Mouse (Mus musculus) neural tube, embryonic 11.5 days (tissue): ENCODE measurements around the gene Ndufab1. TPM values are rescaled to one million over a fixed set of nuclear protein-coding genes. Genes with fewer than 3 reads are reported as not detected.

Experiments used
- ATAC-seq: fragments of 200-750 bp; cut with Nextera tagmentation; 2 replicates; pipeline ENCODE4 v1.8.0; 2017; ENCODE audit warnings: moderate number of reproducible peaks, mild to moderate bottlenecking, moderate TSS enrichment, moderate library complexity; ENCODE audit not compliant: insufficient read depth, low FRiP score, low TSS enrichment
- DNase-seq: peaks from one replicate; pipeline ENCODE4 v3.0.0-alpha.2; 2015; ENCODE audit warnings: low spot score
- H3K27ac ChIP-seq: fragments of 300-500 bp; sonication (generic); 2 replicates; pipeline ENCODE4 v1.5.1; 2014; ENCODE audit warnings: low read depth, mild to moderate bottlenecking, low read length
- H3K27me3 ChIP-seq: fragments of 300-500 bp; sonication (generic); 2 replicates; pipeline ENCODE4 v1.6.1; 2014; ENCODE audit warnings: mild to moderate bottlenecking, low read length, mixed read lengths; ENCODE audit not compliant: control insufficient read depth, insufficient read depth
- H3K36me3 ChIP-seq: fragments of 300-500 bp; sonication (generic); 2 replicates; pipeline ENCODE4 v1.6.1; 2014; ENCODE audit warnings: mild to moderate bottlenecking, low read length, moderate library complexity, mixed read lengths; ENCODE audit not compliant: control insufficient read depth, insufficient read depth
- H3K4me1 ChIP-seq: fragments of 300-500 bp; sonication (generic); 2 replicates; pipeline ENCODE4 v1.6.1; 2014; ENCODE audit warnings: low read length, mixed read lengths; ENCODE audit not compliant: control insufficient read depth, insufficient read depth
- H3K4me2 ChIP-seq: fragments of 300-500 bp; sonication (generic); 2 replicates; pipeline ENCODE4 v1.6.1; 2014; ENCODE audit warnings: low read depth, mild to moderate bottlenecking, moderate library complexity
- H3K4me3 ChIP-seq: fragments of 300-500 bp; sonication (generic); 2 replicates; pipeline ENCODE4 v1.5.1; 2014; ENCODE audit warnings: low read depth, low read length
- H3K9ac ChIP-seq: fragments of 300-500 bp; sonication (generic); 2 replicates; pipeline ENCODE4 v1.6.1; 2014; ENCODE audit warnings: mild to moderate bottlenecking, low read length
- H3K9me3 ChIP-seq: fragments of 300-500 bp; sonication (generic); 2 replicates; pipeline ENCODE4 v1.6.1; 2016; ENCODE audit warnings: low read length; ENCODE audit not compliant: control insufficient read depth
- WGBS: fragments of 180-500 bp; shearing (Covaris S2); extraction: QIAGEN DNeasy Blood & Tissue Kit; methylation state at CpG from one replicate; pipeline ENCODE4 v1.1.7; 2014; 5-methylcytosine and 5-hydroxymethylcytosine counted together
- polyA plus RNA-seq: library from polyadenylated mRNA; unstranded; fragments of >200 nt; fragmentation: Nextera tagmentation; extraction: Ambion mirVana; gene quantifications from 2 replicates; pipeline ENCODE4 v1.2.1, GENCODE M21; 2014

Ndufab1 gene
- polyA plus RNA-seq, 1 experiment from 2014 or later: 695 TPM

- Histone ChIP-seq H3K9ac (no peak overlapping the region), H3K36me3 (no peaks in the 10 kb centered on the region), H3K27me3 (no peaks in the 10 kb centered on the region), H3K4me3 (no peak overlapping the region; the same call in 1 of the 2 replicates), H3K4me1 (peaks cover 13% of the 10 kb centered on the region), H3K9me3 (no peaks in the 10 kb centered on the region), H3K4me2 (peak overlapping the region; percentile 82), H3K27ac (no peak overlapping the region)
- ATAC-seq (no peak), DNase-seq (no peak)
- WGBS: 76% methylated on average over 1 of the region's 1 CpGs
Measured at GRCm38 (mm10) chr7:122065656-122066055, 36.0 kb downstream of the Ndufab1 start.

GRCm38 (mm10) chr7:122056633-122057032 is 45.1 kb downstream of the Ndufab1 start:
- DNase-seq (no peak), ATAC-seq (no peak)
- no peak overlapping the region for H3K27ac ChIP-seq
- no peak overlapping the region for H3K9ac ChIP-seq
- no peaks in the 10 kb centered on the region for H3K9me3 ChIP-seq
- no peak overlapping the region for H3K4me2 ChIP-seq
- no peaks in the 10 kb centered on the region for H3K4me1 ChIP-seq
- no peaks in the 10 kb centered on the region for H3K27me3 ChIP-seq
- 91% methylated on average over 5 of the region's 5 CpGs for WGBS
- peaks cover 6% of the 10 kb centered on the region for H3K36me3 ChIP-seq
- H3K4me3 ChIP-seq: no peak overlapping the region

GRCm38 (mm10) chr7:122050834-122051233 is 50.9 kb downstream of the Ndufab1 start:
- no peaks in the 10 kb centered on the region for H3K27me3 ChIP-seq
- no peak overlapping the region for H3K4me2 ChIP-seq
- no peaks in the 10 kb centered on the region for H3K4me1 ChIP-seq
- H3K9me3 ChIP-seq: no peaks in the 10 kb centered on the region
- H3K36me3 ChIP-seq: no peaks in the 10 kb centered on the region; the same call in 1 of the 2 replicates
- 83% methylated on average over 1 of the region's 1 CpGs for WGBS
- DNase-seq (no peak), ATAC-seq (no peak)
- no peak overlapping the region for H3K27ac ChIP-seq
- no peak overlapping the region for H3K9ac ChIP-seq
- no peak overlapping the region for H3K4me3 ChIP-seq

- Histone ChIP-seq H3K4me1 (no peaks in the 10 kb centered on the region), H3K4me2 (no peak overlapping the region), H3K27me3 (no peaks in the 10 kb centered on the region), H3K4me3 (no peak overlapping the region), H3K9ac (no peak overlapping the region), H3K36me3 (no peaks in the 10 kb centered on the region; the same call in 1 of the 2 replicates), H3K9me3 (no peaks in the 10 kb centered on the region), H3K27ac (no peak overlapping the region)
- ATAC-seq (no peak), DNase-seq (no peak)
- 95% methylated on average over 9 of the region's 9 CpGs for WGBS
Measured at GRCm38 (mm10) chr7:122048191-122048590, 53.5 kb downstream of the Ndufab1 start.

- ATAC-seq: no peak
- Histone ChIP-seq H3K4me2 (no peak overlapping the region), H3K4me3 (no peak overlapping the region), H3K27ac (no peak overlapping the region), H3K27me3 (no peaks in the 10 kb centered on the region), H3K9ac (no peak overlapping the region), H3K4me1 (no peaks in the 10 kb centered on the region), H3K9me3 (no peaks in the 10 kb centered on the region), H3K36me3 (no peaks in the 10 kb centered on the region; the same call in 1 of the 2 replicates)
- WGBS: 96% methylated on average over 2 of the region's 2 CpGs
- DNase-seq: no peak
Measured at GRCm38 (mm10) chr7:122046813-122047212, 54.9 kb downstream of the Ndufab1 start.

GRCm38 (mm10) chr7:122045711-122046110 is 56.0 kb downstream of the Ndufab1 start:
- Histone ChIP-seq H3K9me3 (no peaks in the 10 kb centered on the region), H3K4me3 (no peak overlapping the region), H3K9ac (no peak overlapping the region), H3K4me2 (no peak overlapping the region), H3K4me1 (no peaks in the 10 kb centered on the region), H3K27ac (no peak overlapping the region), H3K36me3 (no peaks in the 10 kb centered on the region; the same call in 1 of the 2 replicates), H3K27me3 (no peaks in the 10 kb centered on the region)
- WGBS: 100% methylated on average over 1 of the region's 1 CpGs
- ATAC-seq: no peak
- DNase-seq: no peak

- WGBS: 88% methylated on average over 4 of the region's 4 CpGs
- no peaks in the 10 kb centered on the region; the same call in 1 of the 2 replicates for H3K36me3 ChIP-seq
- no peaks in the 10 kb centered on the region for H3K4me1 ChIP-seq
- H3K27me3 ChIP-seq: no peaks in the 10 kb centered on the region
- H3K27ac ChIP-seq: no peak overlapping the region
- H3K9me3 ChIP-seq: no peaks in the 10 kb centered on the region
- no peak overlapping the region for H3K9ac ChIP-seq
- ATAC-seq (no peak), DNase-seq (no peak)
- H3K4me2 ChIP-seq: no peak overlapping the region
- no peak overlapping the region for H3K4me3 ChIP-seq
Measured at GRCm38 (mm10) chr7:122045181-122045634, 56.5 kb downstream of the Ndufab1 start.

- Histone ChIP-seq H3K4me1 (no peaks in the 10 kb centered on the region), H3K4me2 (no peak overlapping the region), H3K36me3 (peaks cover 3% of the 10 kb centered on the region), H3K9me3 (no peaks in the 10 kb centered on the region), H3K9ac (no peak overlapping the region), H3K27me3 (no peaks in the 10 kb centered on the region), H3K4me3 (no peak overlapping the region), H3K27ac (no peak overlapping the region)
- DNase-seq: no peak
- no peak for ATAC-seq
- WGBS: 90% methylated on average over 8 of the region's 8 CpGs
Measured at GRCm38 (mm10) chr7:122044106-122044505, 57.6 kb downstream of the Ndufab1 start.
